Mouse (Mus musculus): ENCODE results near the gene Zbtb7a.

The Zbtb7a gene

DNA sequence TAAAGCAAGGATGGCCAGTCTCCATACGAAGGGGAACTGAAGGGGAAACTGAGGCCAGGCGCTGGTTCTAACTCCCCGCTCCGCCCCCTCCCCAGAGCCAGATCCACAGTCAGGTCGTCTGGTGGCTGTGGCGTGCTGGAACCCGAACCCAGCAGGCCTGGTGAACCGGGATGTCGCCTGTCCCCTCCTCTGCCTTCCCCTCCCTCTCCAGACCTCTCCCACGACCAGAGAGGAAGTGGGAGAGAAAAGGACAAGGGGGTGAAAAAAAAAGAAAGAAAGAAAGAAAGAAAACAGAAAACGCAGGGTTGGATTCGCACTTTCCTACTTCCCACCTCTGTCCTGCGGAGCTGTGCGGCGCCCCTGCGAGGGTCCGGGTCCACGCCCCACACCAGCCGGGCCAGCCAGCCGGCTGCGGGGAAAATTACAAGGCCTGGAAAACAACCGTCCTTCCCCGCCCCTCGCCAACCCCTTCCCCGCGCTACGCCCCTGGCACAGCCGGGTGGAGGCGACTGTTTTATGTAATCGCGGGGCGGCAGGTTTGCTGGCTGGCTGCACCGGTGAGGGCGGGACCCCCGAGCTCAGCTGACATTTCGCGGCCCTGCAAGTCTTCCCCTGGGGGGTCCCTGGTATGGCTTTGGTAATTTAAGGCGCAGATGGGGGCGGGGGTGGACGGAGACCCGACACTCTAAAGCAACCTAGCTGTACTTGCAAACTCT lies at the start of gene Zbtb7a:
Gene Zbtb7a (plus strand): TSS at position 255 of the 716 bp plus-strand sequence.
- no peak for DNase-seq (ENCODE audit: low spot score in 2 of 2)

DNA sequence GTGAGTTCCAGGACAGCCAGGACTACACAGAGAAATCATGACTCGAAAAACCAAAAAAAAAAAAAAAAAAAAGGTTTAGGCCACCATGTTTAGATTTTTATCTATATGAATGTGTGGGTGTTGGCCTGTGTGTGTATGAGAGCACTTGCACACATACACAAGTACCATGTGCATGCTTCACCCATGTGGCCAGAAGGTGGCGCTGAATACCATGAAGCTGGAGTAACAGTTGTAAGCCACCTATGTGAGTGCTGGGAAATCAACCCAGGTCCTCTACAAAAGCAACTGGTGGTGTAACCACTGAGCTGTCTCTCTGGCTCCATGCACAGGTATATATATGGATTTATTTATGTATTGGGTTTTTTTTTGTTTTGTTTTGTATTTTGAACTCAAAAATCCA lies 48.0 kb upstream of the Zbtb7a start:
- DNase-seq (ENCODE audit: low spot score in 2 of 2), result no peak

DNA sequence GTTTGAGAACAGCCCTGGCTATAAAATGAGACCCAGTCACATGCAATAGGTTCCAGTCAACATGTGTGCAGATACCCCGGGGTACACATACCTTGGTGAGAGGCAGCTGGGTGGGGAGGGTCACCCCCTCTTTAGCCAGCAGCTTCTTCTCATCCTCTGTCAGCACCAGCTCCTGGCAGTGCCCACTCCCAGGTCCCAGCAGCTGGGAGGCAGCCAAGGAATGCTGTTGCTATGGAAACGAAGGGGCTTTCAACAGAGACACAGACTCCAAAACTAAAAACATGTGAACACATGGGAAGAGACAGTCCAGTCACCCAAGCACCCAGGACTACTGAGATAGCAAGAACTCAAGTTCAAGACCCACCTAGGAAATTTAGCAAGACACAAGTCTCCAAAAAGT lies 45.8 kb upstream of the Zbtb7a start:
- DNase-seq (ENCODE audit: low spot score in 2 of 2), result peak in 1 of 2 experiments; percentile 49

DNA sequence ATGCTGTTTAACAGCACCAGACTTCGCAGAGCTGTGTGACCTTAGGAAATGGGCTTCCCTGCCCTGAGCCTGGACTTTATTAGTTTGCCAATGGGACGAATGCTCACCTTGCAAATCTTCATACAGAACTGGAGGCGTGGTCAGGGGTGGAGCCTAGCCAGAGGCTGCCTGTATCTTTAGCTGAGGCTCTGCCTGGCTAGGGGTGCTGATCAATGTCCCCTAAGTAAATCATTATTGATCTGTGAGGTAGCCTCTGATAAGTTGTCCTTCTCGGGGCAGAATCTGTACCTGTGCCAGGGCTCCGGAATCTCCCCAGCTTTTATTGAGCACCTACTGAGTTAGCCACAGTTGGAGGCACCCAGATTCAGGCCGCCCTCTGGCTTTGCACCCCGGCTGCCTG lies 44.4 kb upstream of the Zbtb7a start:
- no peak for DNase-seq (ENCODE audit: low spot score in 2 of 2)

DNA sequence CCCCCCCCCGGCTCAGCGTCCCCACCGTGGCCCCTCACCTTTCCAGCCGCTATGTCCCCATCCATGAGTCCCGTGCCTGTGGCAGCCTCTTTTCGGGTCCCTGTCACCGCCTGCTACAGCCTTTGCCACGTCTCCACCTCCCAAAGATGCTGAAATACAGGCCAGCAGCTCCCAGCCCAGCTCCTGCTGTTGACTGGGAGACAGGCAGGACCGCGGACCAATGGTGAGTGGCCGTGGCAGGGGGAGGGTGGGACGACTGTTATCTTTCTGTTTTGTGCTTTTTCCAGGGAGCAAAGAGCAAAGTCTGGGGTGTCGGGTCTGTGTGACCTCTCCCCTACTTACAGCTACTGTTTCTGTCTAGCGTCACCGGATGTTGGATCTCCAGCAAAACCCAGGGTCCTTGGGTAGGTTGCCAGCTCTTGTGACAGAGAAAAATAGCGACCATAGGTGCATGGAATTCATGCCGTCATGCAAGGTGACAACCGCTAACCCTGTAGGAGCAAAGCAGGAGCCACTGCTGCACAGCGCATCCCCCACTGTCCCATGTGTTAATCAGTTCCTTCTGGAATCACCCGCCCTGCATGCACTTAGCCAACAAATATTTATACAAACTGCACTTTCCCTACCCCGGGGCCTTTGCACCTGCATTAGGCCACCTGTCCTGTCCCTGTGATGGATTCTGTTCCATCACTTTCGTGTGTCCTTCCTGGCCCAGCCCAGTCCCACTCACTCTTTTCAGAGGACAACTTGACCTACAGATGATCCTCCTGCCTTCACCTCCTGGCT lies 42.4 kb upstream of the Zbtb7a start:
- no peak for DNase-seq (ENCODE audit: low spot score in 2 of 2)

DNA sequence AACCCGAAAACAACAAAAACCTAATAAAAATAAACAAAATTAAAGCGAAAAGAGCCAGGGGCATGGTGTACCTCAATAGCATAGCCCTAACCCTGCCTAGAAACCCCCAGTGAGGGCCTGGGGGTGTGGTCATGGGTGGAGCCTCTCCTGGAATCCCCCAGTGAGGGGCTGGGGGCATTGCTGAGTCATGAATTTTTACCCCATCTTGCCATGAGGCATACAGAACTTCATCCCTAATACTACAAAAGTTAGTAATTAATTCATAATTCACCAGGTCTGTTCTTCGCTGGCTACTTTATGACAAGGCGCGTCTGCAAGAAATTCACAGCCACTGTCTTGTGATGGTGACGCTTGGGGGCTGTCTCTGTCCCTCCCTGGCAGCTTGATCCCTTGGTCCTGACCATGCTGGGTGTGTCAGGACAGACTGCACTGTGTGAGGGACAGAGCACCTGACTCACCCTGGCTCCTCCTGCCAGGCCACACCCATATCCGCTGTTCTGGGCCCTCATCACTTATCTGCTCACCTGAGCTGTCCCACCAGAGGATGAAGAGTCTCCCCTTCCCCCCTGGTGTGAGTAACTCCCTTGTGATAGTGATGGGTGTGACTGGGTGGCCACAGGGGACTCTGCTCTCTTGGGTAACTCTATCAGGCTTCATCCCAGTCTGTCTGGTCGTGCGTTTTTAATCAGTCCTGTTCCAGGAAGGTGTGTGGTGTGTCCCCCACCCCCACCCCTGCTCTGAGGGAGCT lies 39.9 kb upstream of the Zbtb7a start:
- no peak for DNase-seq (ENCODE audit: low spot score in 2 of 2)

DNA sequence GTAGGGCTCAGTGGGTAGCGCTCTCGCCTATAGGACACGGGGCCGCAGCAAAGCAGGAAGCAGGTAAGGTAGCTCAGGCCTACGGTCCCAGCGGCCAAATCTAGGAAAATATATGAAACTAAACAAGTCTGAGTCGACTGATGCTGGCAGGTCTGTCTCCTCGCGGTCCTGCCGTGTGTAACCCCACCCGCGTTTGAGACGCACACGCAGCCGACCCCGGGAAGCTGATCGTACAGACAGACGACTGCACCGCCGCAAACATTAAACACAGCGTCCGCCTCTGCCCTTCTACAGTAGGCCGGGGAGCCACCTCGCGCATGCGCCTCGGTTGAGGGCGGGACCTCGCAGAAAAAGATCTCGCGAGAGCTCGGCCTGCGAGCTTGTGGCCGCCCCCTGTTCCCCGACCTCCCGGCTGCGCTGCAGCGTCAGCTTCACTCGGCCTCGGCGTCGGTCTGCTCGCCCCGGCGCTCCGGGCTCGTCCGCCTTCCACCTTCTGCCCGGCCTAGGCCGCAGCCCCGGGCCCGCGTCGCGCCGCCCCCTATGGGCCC lies 29.4 kb upstream of the Zbtb7a start, which contains the start of gene Map2k2:
Gene Map2k2 (plus strand): TSS at position 351 of the 548 bp plus-strand sequence.
- DNase-seq (ENCODE audit: low spot score in 2 of 2), result peak; percentile 93 to 95

DNA sequence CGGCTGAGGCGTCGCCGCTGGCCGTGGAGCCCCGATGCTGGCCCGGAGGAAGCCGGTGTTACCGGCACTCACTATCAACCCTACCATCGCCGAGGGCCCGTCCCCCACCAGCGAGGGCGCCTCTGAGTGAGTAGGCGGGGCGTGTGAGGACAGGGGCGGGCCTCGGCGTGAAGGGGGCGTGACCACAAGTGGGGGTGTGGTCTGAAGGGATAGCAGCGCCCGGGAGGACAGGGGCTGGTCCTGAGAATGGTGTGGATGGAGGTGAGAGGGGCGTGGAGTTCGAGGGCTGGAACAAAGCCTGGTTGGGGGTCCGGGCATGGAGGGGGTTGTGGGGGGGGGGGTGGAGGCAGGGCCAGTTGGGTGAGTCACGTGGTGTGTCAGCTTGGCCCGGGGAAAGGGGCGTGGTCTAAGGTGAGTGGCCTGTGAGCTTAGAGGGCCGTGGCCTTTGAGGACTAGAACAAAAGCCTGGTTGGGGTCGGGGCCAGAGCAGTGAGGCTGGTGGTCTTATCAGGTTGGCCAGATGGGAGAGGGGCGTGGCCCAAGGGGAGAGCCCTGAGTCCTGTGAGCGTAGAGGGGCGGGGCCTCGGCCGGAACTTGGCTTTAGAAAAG lies 28.8 kb upstream of the Zbtb7a start:
- peak; percentile 77 to 83 for DNase-seq (ENCODE audit: low spot score in 2 of 2)

DNA sequence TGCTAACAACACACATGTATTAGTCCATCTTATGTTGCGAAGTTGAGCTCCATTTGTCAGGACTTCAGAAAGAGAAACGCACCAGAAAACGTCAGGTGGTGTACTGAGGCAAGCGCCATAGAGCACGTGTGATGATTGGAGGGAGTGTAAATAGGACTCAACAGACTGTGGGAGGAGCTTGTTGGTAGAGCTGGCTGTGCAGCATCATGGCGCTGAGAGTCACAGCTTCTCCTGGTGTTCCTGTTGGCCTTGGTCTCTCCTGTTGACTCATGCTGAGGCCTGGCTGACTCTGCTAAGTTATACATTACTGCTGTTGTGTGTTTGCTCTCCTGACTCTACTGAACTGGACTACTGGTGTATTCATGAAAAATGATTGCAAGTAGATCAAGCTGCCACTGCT lies 22.1 kb upstream of the Zbtb7a start:
- DNase-seq (ENCODE audit: low spot score in 2 of 2), result no peak

DNA sequence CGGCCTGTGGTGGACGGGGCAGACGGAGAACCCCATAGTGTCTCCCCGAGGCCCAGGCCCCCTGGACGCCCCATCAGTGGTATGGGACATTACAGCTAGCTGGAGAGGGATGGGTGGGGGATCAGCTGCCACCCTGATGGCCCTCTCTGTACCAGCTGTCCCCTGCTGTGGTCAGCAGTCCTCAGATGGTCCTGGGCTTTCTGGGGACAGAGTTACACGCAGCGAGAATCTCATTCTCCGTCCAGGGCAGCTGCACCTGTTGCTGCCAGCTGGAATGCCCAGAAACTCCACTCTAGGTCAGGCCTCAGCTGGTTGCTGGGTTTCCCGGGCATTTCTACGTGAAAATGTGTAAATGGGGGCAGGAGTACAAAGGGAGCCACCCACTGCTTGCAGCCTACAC lies 15.4 kb upstream of the Zbtb7a start:
- no peak for DNase-seq (ENCODE audit: low spot score in 2 of 2)

DNA sequence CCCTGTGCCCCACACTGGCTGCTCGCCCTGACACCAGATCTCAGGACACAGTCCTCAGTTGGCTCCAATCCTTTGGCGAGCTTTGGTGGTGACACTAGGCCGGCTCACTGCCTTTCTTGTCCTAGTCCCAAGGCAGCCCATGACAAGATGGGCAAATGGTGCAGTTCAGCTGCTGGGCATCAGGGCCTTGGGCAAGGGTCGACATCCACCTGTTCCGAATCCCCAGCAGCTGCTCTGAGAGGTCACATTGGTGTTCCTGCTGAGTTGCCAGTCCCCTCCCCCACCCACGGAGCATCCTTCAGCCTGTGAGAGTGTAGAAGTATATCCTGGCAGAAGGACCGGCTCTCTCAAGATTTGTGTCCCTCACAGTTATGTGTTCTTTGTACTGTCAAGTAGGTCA lies 14.4 kb upstream of the Zbtb7a start:
- no peak for DNase-seq (ENCODE audit: low spot score in 2 of 2)

DNA sequence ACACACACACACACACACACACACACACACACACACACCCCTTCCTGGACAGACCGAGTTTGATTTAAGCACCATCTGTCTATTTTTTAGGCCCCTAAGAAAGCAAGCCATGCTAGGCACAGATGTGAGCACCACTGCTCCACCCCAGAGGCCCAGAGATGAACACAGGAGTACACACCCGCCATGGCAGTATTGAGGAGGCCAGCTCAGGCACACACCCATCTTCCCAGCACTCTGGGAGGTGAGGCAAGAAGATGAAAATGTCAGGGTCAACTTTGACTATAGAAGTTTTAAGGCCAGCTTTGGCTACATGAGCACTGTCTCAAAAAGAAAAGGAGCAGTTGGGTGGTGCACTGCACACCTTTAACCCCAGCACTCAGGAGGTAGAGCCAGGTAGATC lies 12.1 kb upstream of the Zbtb7a start:
- DNase-seq (ENCODE audit: low spot score in 2 of 2), result no peak

DNA sequence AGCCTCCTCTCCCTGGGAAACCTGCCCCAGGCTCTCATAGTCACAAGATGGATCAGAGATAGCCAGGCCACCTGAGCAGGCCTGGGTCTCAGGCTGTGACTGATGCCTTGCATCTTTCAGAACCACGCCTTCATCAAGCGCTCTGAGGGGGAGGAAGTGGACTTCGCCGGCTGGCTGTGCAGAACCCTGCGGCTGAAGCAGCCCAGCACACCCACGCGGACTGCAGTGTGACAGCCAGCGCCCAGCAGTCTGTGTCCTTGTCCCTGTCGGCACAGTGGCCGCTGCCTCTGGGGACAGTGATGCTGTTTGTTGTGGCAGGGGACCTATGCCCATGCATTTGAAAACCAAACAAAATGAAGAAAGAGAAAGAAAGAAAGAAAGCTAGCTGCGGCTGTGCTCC lies 11.5 kb upstream of the Zbtb7a start:
- no peak for DNase-seq (ENCODE audit: low spot score in 2 of 2)

DNA sequence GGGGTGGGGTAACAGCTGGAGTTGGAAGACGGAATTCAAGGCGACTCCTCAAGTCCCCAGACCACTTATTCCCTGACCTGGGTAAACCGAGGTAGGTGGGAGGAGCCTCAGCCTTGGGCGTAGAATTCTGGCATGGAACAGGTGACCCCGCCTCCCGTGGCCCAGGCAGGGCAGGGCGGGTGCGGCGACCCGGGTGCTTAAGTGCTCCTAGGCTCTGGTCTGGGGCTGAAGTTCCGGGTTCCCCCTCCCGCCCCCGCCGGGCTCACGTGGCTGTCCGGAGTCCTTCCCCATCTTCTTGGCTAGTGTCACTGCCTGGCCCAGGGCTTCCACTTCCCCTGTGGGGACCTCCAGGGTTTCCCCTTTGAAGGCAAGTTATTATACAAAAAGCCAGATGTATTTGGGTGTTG lies 836 bp upstream of the Zbtb7a start:
- peak in 1 of 2 experiments; percentile 62 for DNase-seq (ENCODE audit: low spot score in 2 of 2)

DNA sequence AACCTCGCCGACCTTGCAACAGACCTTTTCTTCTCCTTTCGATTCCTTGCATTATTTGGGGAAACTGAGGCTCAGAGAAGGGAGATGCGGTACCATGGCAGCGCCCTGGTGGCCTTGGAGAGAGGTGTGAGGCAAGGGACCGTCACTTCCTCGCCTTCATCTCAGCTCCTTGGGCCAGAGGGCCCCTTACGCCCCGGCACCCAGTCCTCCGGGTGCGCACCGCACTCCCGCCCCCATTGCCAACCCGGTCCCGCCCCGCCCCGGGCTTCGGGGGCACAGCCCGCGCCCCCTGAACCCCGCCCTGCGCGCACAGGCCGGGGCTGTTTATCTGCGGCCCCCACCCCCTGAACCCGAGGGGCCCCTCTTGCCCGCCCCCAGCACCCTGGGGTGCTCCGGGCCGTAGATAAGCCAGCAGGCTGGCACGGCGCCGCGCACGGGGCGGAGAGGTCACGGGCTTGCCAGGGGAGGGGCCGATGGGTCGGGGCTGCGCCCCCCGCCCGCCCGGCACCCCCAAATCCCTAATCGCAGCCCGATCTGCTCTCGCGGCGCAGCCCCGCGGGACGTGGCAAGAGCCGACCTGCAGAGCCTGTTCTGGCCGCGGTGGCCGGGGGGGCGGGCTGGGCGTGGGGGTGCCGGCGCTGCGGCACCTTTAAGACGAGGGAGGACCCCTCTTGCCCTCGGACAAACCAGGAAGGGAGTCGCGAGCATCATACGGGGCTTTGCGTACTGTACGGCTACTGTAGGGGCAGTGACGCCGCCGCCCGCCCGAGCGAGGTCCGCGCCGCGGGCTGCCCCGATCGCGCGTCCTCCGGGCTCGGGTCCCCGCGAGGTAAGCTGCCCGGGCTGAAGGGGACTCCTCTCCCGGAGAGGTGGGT lies 1.0 kb downstream of the Zbtb7a start:
- DNase-seq (ENCODE audit: low spot score in 2 of 2), result peak; percentile 67 to 72

DNA sequence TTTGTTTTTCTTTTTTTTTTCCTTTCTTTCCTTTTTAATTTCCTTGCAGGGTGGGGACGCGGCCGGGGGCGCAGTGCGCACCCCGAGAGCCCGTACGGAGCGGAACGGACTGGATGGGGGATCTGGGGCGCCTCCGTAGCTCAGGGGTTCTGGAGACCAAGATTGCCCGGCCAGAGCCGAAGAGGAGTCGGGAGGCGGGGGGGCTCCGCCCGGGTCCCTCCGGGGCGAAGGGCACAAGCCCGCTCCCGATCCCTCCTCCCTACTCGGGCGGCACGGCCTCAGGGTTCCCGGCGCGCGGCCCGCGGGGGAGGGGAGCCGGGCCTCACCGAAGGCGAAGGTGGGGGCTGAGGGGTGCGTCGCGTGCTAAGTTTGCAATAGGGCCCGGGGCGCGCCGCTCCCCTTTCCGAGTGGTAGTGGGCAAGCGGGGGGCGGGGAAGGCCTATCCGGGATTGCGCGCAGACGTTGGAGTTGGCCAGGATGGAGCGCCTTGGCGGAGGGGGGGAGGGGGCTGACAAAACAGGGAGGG lies 1.7 kb downstream of the Zbtb7a start:
- DNase-seq (ENCODE audit: low spot score in 2 of 2), result peak; percentile 85 to 86

DNA sequence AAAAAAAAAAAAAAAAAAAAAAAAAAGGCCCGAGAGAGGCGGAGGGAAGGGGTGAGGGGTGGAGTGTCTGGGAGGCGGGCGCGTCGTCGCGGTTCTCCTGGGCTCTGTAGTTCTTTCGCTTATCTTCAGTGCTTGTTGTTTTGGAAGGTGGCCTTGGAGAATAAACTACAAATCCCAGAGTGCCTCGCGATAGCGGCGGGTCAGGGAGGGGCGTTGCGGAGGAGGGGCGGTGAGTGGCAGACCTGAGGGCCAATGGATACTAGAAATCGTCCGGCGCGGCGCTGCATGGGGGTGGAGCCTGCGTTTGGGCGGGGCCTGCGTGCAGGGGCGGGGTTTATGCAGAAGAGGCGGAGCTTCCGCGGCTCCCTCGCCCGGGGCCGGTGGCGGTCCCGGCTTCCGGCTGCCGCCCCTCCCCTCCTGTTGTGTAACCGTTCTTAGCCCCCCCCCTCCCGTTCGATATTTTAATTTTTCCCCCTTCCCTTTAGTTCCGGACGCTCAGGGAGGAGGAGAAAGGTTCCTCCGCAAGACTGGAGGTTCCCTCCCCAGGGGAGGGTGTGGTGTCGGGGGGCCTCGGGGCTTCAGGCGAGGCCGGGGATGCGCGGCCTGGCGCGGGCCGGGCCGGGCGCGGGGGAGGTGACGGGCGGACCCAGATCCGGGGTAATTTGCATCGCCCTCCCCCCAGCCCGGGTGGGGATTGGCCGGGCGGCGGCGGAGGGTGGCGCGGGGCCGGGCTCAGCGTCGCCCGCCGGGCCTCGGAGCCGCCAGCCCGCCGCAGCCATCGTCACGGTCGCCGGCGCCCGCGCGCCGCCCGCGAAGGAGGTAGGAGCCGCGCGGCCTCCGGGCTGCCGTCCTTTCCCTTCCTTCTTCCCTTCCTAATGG lies 2.5 kb downstream of the Zbtb7a start:
- peak; percentile 99 for DNase-seq (ENCODE audit: low spot score in 2 of 2)

DNA sequence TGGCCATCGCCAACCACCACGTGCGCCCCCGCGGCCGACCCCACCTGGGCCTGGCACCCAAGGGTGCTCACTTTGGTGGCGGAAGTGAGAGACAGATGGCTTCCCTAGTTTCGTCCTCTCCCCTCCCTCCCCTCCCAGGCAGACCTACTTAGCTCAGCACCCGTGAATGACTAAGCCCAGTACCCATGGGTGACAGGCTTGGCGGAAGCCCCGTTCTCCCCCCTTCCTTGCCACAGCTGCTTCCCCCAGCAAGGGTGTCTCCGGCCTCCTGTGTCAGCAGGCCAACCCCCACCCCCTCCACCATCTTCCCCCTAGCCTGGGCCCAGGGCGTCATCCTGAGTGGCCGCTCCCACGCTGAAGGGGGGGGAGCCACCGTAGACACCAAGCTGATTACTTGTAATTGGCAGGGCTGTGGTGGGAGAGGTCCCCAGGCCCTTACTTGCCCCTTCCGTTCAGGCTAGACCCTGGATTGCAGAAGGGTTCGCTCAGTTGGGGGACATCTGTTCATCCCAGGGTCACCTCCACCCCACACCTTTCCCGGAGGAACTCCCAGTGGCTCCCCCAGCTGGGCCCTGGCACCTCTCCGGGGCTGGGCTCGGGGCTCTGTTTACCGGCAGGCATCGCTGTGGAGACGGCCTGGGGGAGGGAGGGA lies 3.2 kb downstream of the Zbtb7a start:
- peak in 1 of 2 experiments; percentile 64 for DNase-seq (ENCODE audit: low spot score in 2 of 2)

Data from frontal cortex, postnatal 10 days (tissue).